17 mouse cellular contexts compared by ENCODE assay signal in genomic region chr6:145090928-145091327, GRCm38 (mm10). TPM values are rescaled to one million over a fixed set of nuclear protein-coding genes. Genes with fewer than 3 reads are reported as not detected.
A peak's percentile ranks its signal among the peaks of the same experiment; 100 is the strongest.
DNase-seq lines count a peak whose midpoint lies in the region; ATAC-seq and TF ChIP-seq lines count a peak whose summit lies in the region.
"Had no signal": no experiment of that assay in that cellular context is flagged by ENCODE, and none has a peak within 500 bp of the region (broad histone marks: within the 10 kb centered on the region; RNA-seq: fewer than 3 reads in every experiment).

No protein-coding gene starts in this region.

- H3K4me2 ChIP-seq in intestine, postnatal 0 days (replicated peaks; ENCODE audit: low read depth), result no peak overlapping the region
- no peak overlapping the region for H3K4me2 ChIP-seq in intestine, embryonic 16.5 days (ENCODE audit: low read depth, low read length)
- H3K4me2 ChIP-seq: forebrain, embryonic 15.5 days; heart, embryonic 13.5 days; hindbrain, embryonic 13.5 days; midbrain, embryonic 13.5 days had no signal

- WGBS in intestine, postnatal 0 days, result 70% methylated on average over 5 of the region's 5 CpGs
- WGBS in intestine, embryonic 16.5 days, result 76% methylated on average over 5 of the region's 5 CpGs
- WGBS in thymus, adult 2 months, result 14% methylated on average over 5 of the region's 5 CpGs

- no peaks in the 10 kb centered on the region for H3K4me1 ChIP-seq in intestine, postnatal 0 days (replicated peaks; ENCODE audit: control insufficient read depth, insufficient read depth, low read length)
- no peaks in the 10 kb centered on the region for H3K4me1 ChIP-seq in intestine, embryonic 16.5 days (ENCODE audit: control insufficient read depth, insufficient read depth, low read length)
- peaks cover 37% of the 10 kb centered on the region for H3K4me1 ChIP-seq in thymus, adult 2 months (replicated peaks; ENCODE audit: control insufficient read depth, insufficient read depth, low read length)
- H3K4me1 ChIP-seq: embryonic facial prominence, embryonic 10.5 days; forebrain, embryonic 15.5 days; hindbrain, embryonic 13.5 days; midbrain, embryonic 13.5 days had no signal

- no peaks in the 10 kb centered on the region for H3K9me3 ChIP-seq in intestine, postnatal 0 days (ENCODE audit: control insufficient read depth)
- H3K9me3 ChIP-seq in intestine, embryonic 16.5 days (ENCODE audit: control insufficient read depth, low read length), result no peaks in the 10 kb centered on the region
- H3K9me3 ChIP-seq: embryonic facial prominence, embryonic 10.5 days; forebrain, embryonic 15.5 days; heart, embryonic 13.5 days; hindbrain, embryonic 13.5 days; midbrain, embryonic 13.5 days had no signal

- DNase-seq in thymus, adult 2 months, result peak; percentile 48
- no peak for DNase-seq in thymus, postnatal 4 days
- DNase-seq in splenic B cell, adult 2 months (ENCODE audit: low read depth, low spot score), result peak; percentile 62
- DNase-seq in adrenal gland, postnatal 14 days, result no peak
- DNase-seq in right cerebral cortex, adult 18-20 months, result no peak
- DNase-seq: adrenal gland, adult 8-10 months; cerebellum, adult 18-20 months; kidney, adult 11 months; kidney, postnatal 36 days had no signal

- H3K27ac ChIP-seq in intestine, postnatal 0 days (ENCODE audit: low read depth, low read length), result no peak overlapping the region
- no peak overlapping the region for H3K27ac ChIP-seq in intestine, embryonic 16.5 days (ENCODE audit: low read length)
- peak overlapping the region; percentile 92 for H3K27ac ChIP-seq in thymus, adult 2 months (ENCODE audit: control insufficient read depth, insufficient read depth, low read length)
- H3K27ac ChIP-seq: embryonic facial prominence, embryonic 10.5 days; forebrain, embryonic 15.5 days; heart, embryonic 13.5 days; hindbrain, embryonic 13.5 days; midbrain, embryonic 13.5 days had no signal

- ATAC-seq in intestine, postnatal 0 days, result no peak
- no peak for ATAC-seq in intestine, embryonic 16.5 days
- ATAC-seq: forebrain, embryonic 15.5 days; midbrain, embryonic 13.5 days had no signal

- peak; percentile 18; the same call in 1 of the 2 replicates for TF ChIP-seq CTCF in intestine, postnatal 0 days (IDR thresholded peaks at IDR 0.05; ENCODE audit: low read depth)
- TF ChIP-seq CTCF in thymus, adult 2 months (IDR thresholded peaks at IDR 0.05; ENCODE audit: borderline replicate concordance, control insufficient read depth, extremely low read depth, insufficient read depth, low read length, poor library complexity), result no peak

- 0 out of 2 replicates have a peak, but pooled peaks cover 2% of the 10 kb centered on the region for H3K27me3 ChIP-seq in intestine, postnatal 0 days (replicated peaks; ENCODE audit: control insufficient read depth, insufficient read depth, low read length)
- H3K27me3 ChIP-seq in intestine, embryonic 16.5 days (replicated peaks; ENCODE audit: control insufficient read depth, insufficient read depth, low read length), result no peaks in the 10 kb centered on the region
- no peaks in the 10 kb centered on the region for H3K27me3 ChIP-seq in thymus, adult 2 months (ENCODE audit: control insufficient read depth, insufficient read depth, low read length)
- H3K27me3 ChIP-seq in splenic B cell, adult 2 months (ENCODE audit: control insufficient read depth, insufficient read depth, low read length, poor library complexity, severe bottlenecking), result no peaks in the 10 kb centered on the region
- H3K27me3 ChIP-seq: forebrain, embryonic 15.5 days; midbrain, embryonic 13.5 days had no signal

- no peaks in the 10 kb centered on the region for H3K36me3 ChIP-seq in intestine, postnatal 0 days (ENCODE audit: control insufficient read depth, insufficient read depth)
- no peaks in the 10 kb centered on the region for H3K36me3 ChIP-seq in intestine, embryonic 16.5 days (ENCODE audit: control insufficient read depth, insufficient read depth, low read length)
- no peaks in the 10 kb centered on the region for H3K36me3 ChIP-seq in thymus, adult 2 months (ENCODE audit: control insufficient read depth, insufficient read depth, low read length)
- H3K36me3 ChIP-seq in splenic B cell, adult 2 months (ENCODE audit: control insufficient read depth, insufficient read depth, low read length, poor library complexity, severe bottlenecking), result no peaks in the 10 kb centered on the region
- H3K36me3 ChIP-seq: embryonic facial prominence, embryonic 10.5 days; forebrain, embryonic 15.5 days; heart, embryonic 13.5 days; hindbrain, embryonic 13.5 days; midbrain, embryonic 13.5 days had no signal

- no peak overlapping the region for H3K4me3 ChIP-seq in intestine, postnatal 0 days (ENCODE audit: low read depth, low read length)
- H3K4me3 ChIP-seq in intestine, embryonic 16.5 days (ENCODE audit: low read length), result no peak overlapping the region
- no peak overlapping the region for H3K4me3 ChIP-seq in thymus, adult 2 months (ENCODE audit: control insufficient read depth, insufficient read depth, low read length)
- H3K4me3 ChIP-seq: embryonic facial prominence, embryonic 10.5 days; forebrain, embryonic 15.5 days; heart, embryonic 13.5 days; hindbrain, embryonic 13.5 days; midbrain, embryonic 13.5 days had no signal

- TF ChIP-seq POLR2A in thymus, adult 2 months (IDR thresholded peaks at IDR 0.05; ENCODE audit: control insufficient read depth, extremely low read depth, insufficient read depth, low read length, poor library complexity), result no peak

- H3K9ac ChIP-seq in intestine, postnatal 0 days (ENCODE audit: low read depth, low read length), result no peak overlapping the region
- no peak overlapping the region for H3K9ac ChIP-seq in intestine, embryonic 16.5 days (ENCODE audit: low read depth, low read length)
- H3K9ac ChIP-seq: forebrain, embryonic 15.5 days; heart, embryonic 13.5 days; hindbrain, embryonic 13.5 days; midbrain, embryonic 13.5 days had no signal

RNA-seq across cellular contexts. Expression of gene Bcat1, which starts 14.9 kb away (rescaled TPM):
- 0.71 and 1.0 TPM in 2 replicates for polyA plus RNA-seq in intestine, postnatal 0 days (2015; fragmentation: Nextera tagmentation; extraction: Ambion mirVana)
- polyA plus RNA-seq in intestine, embryonic 16.5 days (2015; fragmentation: Nextera tagmentation; extraction: Ambion mirVana), result 5.1 and 6.0 TPM in 2 replicates
- polyA plus RNA-seq in thymus, adult 2 months (2012; rRNA removed), result 1.9 and 3.1 TPM in 2 replicates
- 5.9 and 8.0 TPM in 2 replicates for total RNA-seq in adrenal gland, postnatal 14 days (2021)
- polyA plus RNA-seq: liver, adult 2 months had no signal

RNA-seq across cellular contexts. Expression of gene Lrmp, which starts 24.5 kb away (rescaled TPM):
- polyA plus RNA-seq in intestine, postnatal 0 days (2015; fragmentation: Nextera tagmentation; extraction: Ambion mirVana), result 1.1 and 1.4 TPM in 2 replicates
- 4.3 and 4.9 TPM in 2 replicates for polyA plus RNA-seq in intestine, embryonic 16.5 days (2015; fragmentation: Nextera tagmentation; extraction: Ambion mirVana)
- 261 and 279 TPM in 2 replicates for polyA plus RNA-seq in thymus, adult 2 months (2012; rRNA removed)
- 5.3 and 15.6 TPM in 2 replicates for total RNA-seq in adrenal gland, postnatal 14 days (2021)

Comparison
In these comparisons a context has a peak if more than half of its experiments do, and no peak if none do; other contexts are left out.
1. DNase-seq: peak in thymus, adult 2 months (single experiment) and splenic B cell, adult 2 months (single experiment); none in thymus, postnatal 4 days (single experiment), adrenal gland, postnatal 14 days (single experiment) and right cerebral cortex, adult 18-20 months (single experiment).
2. RNA of gene Lrmp, which starts 24.5 kb away (polyA plus RNA-seq): 261 to 279 TPM in thymus, adult 2 months; 4.3 to 4.9 TPM in intestine, embryonic 16.5 days and 1.1 to 1.4 TPM in intestine, postnatal 0 days; every median in the first group is over 10 times any median in the second.